Mouse (Mus musculus): ENCODE results near the gene Wdr46. TPM values are rescaled to one million over a fixed set of nuclear protein-coding genes. Genes with fewer than 3 reads are reported as not detected.
"Not testable (repeated sequence)": the region's sequence is repeated elsewhere in the genome, so short reads cannot be mapped to it uniquely, and the experiment has no call there.

The Wdr46 gene
- polyA plus RNA-seq, 1 experiment from 2014 or later: 18.4 TPM

DNA sequence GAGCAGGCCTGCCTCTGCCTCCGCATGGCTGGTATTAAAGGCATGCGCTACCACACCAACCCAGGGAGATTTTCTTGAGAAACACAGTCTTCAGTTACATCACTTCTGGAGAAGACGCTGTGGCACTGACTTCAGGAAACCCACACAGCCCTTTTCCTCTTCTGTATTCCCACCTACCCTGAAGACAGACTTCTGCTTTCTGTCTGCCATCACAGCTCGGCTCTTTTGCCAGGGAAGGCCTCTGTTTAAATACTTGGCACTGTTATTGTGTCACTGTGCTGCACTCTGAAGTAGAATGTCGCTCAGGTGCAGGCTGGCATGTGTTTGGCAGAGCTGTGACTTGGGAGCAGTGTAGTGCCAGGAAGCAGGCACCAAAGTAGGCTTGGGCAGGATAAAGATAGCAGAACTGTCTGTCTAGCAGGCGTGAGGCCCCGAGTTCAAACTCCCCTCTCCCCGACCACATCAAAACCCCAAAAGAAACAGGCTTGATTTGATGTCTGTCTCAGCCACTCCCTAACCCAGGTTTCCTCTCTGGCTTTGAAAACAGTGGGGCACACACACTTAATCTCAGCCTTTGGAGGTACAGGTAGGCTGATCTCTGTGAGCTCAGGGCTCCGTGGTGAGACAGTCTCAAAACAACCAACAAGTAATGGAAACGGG lies 7.1 kb downstream of the Wdr46 start:
- H3K9ac ChIP-seq: no peak overlapping the region
- ATAC-seq (ENCODE audit: insufficient read depth): no peak
- H3K4me3 ChIP-seq (replicated peaks): no peak overlapping the region
- H3K4me2 ChIP-seq: no peak overlapping the region
- 57% methylated on average over 10 of the region's 10 CpGs for WGBS (ENCODE audit: insufficient replicate concordance)
- H3K27me3 ChIP-seq: no peaks in the 10 kb centered on the region
- H3K9me3 ChIP-seq (replicated peaks): no peaks in the 10 kb centered on the region
- peaks cover 66% of the 10 kb centered on the region for H3K36me3 ChIP-seq (replicated peaks)
- peaks cover 41% of the 10 kb centered on the region for H3K4me1 ChIP-seq (replicated peaks)
- 0 out of 2 replicates have a peak overlapping the region, but pooled peaks have one; percentile 33 for H3K27ac ChIP-seq (replicated peaks)

DNA sequence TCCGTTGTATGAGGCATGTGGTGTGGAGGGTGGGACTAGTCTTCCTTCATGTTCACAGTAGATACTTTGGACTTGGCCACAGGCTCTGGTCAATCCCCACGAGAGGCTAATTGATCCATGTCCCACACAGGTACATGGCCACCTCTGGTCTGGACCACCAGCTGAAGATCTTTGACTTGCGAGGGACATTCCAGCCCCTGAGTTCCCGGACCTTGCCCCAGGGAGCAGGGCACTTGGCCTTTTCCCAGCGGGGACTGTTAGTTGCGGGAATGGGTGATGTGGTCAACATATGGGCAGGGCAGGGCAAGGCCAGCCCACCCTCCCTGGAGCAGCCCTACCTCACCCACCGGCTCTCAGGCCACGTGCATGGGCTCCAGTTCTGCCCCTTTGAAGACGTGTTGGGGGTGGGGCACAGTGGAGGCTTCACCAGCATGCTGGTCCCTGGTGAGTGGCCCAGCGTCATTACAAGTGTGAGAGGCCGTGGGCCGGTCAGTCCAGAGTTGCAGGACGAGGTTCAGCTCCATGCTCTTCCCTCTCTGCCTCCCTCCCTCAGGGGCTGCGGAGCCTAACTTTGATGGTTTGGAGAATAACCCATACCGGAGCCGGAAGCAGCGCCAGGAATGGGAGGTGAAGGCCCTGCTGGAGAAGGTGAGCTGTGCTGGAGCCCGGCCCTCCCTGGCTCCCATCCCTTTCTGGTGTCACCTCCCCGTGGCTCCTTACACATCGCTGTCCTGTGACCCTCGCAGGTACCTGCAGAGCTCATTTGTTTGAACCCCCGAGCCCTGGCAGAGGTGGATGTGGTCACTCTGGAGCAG lies 7.8 kb downstream of the Wdr46 start:
- H3K4me3 ChIP-seq (replicated peaks): no peak overlapping the region

DNA sequence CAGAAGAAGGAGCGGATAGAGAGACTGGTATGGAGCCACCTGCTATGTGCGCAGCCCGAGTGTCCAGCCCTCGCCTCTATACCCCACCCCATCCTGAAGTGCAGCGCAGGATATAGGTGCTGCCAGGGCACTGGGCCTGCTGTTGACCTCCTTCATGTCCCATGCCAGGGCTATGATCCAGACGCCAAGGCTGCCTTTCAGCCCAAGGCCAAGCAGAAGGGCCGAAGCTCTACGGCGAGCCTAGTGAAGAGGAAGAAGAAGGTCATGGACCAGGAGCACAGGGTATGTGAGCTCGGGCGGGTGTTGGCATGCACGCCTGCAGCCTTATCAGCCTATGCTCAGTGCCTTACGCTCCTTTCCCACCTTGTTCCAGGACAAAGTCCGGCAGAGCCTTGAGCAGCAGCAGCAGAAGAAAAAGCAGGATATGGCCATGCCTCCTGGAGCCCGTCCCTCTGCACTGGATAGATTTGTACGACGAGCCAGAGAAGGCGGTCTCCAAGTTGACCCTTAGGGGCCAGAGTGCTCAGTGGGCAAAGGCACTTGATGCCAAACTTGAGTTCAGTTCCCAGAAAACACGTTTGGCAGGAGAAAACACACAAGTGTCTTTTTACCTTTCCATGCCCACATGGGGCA lies 8.6 kb downstream of the Wdr46 start:
- Histone ChIP-seq H3K36me3 (replicated peaks) (peaks cover 69% of the 10 kb centered on the region), H3K4me1 (replicated peaks) (peaks cover 55% of the 10 kb centered on the region), H3K9me3 (replicated peaks) (no peaks in the 10 kb centered on the region), H3K4me2 (no peak overlapping the region), H3K27me3 (no peaks in the 10 kb centered on the region), H3K27ac (replicated peaks) (no peak overlapping the region), H3K9ac (no peak overlapping the region), H3K4me3 (replicated peaks) (no peak overlapping the region)
- ATAC-seq (ENCODE audit: insufficient read depth): no peak
- WGBS (ENCODE audit: insufficient replicate concordance): 77% methylated on average over 19 of the region's 19 CpGs

More for the DNA sequence above, 7.8 kb downstream of the Wdr46 start:
- no peak for ATAC-seq (ENCODE audit: insufficient read depth)
- Histone ChIP-seq H3K36me3 (replicated peaks) (peaks cover 66% of the 10 kb centered on the region), H3K9ac (no peak overlapping the region), H3K4me2 (no peak overlapping the region), H3K4me1 (replicated peaks) (peaks cover 48% of the 10 kb centered on the region), H3K27me3 (no peaks in the 10 kb centered on the region), H3K9me3 (replicated peaks) (no peaks in the 10 kb centered on the region), H3K27ac (replicated peaks) (no peak overlapping the region; the same call in 1 of the 2 replicates)
- WGBS (ENCODE audit: insufficient replicate concordance): 78% methylated on average over 22 of the region's 22 CpGs

DNA sequence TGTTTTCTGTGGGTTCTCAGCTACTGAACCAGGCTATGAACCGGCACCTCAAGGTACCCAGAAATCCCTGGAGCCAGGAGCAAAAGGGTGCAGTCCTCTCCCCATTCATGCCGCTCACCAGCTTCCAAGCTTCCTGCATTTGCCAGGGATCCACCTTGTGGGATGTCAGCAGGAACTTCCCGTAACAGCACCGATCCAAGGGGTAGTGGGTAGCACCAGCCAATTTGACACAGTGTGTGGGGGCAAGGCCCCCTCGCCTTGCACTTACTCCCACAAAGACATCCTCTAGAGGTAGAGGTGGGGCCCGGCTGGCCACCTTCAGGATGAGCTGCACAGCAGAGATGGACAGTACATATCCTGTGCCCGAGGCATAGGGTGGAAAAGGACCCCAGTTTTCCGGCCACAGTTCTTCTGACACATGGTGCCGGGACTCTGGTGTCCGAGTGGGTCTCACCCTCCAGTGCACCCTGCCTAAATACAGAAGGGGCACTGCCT lies 9.7 kb downstream of the Wdr46 start:
- Histone ChIP-seq H3K4me3 (replicated peaks) (peak overlapping the region; percentile 81), H3K9me3 (replicated peaks) (no peaks in the 10 kb centered on the region), H3K27me3 (no peaks in the 10 kb centered on the region), H3K4me1 (replicated peaks) (peaks cover 64% of the 10 kb centered on the region), H3K27ac (replicated peaks) (no peak overlapping the region), H3K36me3 (replicated peaks) (peaks cover 63% of the 10 kb centered on the region), H3K4me2 (peak overlapping the region; percentile 96), H3K9ac (0 out of 2 replicates have a peak overlapping the region, but pooled peaks have one; percentile 53)
- no peak for ATAC-seq (ENCODE audit: insufficient read depth)
- 66% methylated on average over 10 of the region's 10 CpGs for WGBS (ENCODE audit: insufficient replicate concordance)

DNA sequence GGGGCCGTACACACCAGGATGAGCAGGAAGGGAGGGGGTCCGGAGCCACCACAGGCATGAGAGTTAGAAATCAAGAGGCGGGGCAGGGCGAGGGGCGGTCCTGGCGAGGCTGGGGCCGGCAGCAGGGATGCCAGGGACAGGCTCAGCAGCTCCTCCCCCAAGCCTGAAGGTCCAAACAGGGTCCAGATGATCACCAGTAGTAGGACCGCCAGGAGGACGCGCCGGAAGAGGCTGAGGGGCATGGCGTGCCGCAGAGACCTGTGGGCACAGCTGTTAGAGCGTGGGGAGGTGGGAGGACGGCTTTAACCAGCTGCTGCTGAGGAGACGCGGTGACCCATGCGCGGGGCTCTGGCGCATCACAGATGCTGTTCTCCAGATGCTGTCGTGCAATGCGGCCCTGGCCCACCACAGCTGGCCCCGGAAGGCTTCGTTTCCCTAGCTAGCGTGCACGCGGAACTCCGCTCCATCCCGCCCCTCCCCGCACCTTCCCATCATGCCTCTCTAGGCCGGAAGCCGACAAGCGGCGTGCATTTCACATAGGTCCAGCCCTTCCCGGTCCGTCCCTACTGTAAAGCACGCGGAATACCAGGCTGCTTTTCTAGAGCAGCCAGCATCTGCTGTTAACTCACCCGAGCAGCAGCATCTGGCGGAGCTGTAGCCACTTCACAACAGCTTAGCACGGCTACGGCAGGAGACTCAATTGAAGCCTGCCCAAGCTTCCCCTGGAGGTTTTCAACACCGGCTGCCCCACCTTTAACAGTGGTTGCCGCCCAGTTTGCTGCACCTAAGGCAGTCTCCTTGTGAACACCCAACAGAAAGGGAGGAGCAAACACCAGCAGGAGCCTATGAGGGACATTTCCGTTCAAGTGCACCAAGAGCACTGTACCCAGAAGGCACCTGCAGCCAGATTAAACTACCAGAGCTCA lies 10.8 kb downstream of the Wdr46 start, which contains the start of gene B3galt4:
Gene B3galt4, minus strand, starts transcription at position 468 of the 926 bp plus-strand sequence.
- Histone ChIP-seq H3K4me3 (replicated peaks) (peak within 1 kb of the TSS; percentile 81), H3K9me3 (replicated peaks) (no peaks in the 10 kb centered on the region), H3K4me2 (peak within 1 kb of the TSS; percentile 96), H3K36me3 (replicated peaks) (peaks cover 53% of the 10 kb centered on the region), H3K9ac (peak within 1 kb of the TSS; percentile 53), H3K27me3 (no peaks in the 10 kb centered on the region), H3K4me1 (replicated peaks) (peaks cover 64% of the 10 kb centered on the region), H3K27ac (replicated peaks) (peak within 1 kb of the TSS; percentile 90)
- peak; percentile 63 for ATAC-seq (ENCODE audit: insufficient read depth)
- under 1% methylated on average over 45 of the region's 45 CpGs for WGBS (ENCODE audit: insufficient replicate concordance)

DNA sequence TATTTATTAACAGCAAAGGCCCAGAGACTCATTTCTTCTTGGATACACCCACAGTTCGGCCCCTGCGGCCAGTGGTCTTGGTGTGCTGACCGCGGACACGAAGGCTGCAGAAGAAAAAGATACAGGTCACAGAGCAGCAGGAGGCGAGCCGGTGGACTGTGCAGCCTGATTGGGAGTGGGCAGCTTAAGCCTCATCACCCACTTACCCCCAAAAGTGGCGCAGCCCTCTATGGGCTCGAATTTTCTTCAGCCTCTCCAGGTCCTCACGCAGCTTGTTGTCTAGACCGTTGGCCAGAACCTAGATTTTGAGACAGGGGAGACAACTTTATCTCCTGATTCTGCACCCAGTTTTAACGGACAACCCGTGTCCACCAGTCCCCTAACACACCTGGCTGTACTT lies 11.6 kb downstream of the Wdr46 start:
- Histone ChIP-seq H3K4me3 (replicated peaks) (peak overlapping the region; percentile 81), H3K36me3 (replicated peaks) (peaks cover 53% of the 10 kb centered on the region), H3K9ac (peak overlapping the region; percentile 53; the same call in 1 of the 2 replicates), H3K4me1 (replicated peaks) (peaks cover 71% of the 10 kb centered on the region), H3K27ac (replicated peaks) (peak overlapping the region; percentile 90), H3K4me2 (peak overlapping the region; percentile 96)
- not testable (repeated sequence) for H3K9me3 ChIP-seq (replicated peaks); H3K27me3 ChIP-seq; ATAC-seq (ENCODE audit: insufficient read depth)
- WGBS (ENCODE audit: insufficient replicate concordance): 64% methylated on average over 13 of the region's 13 CpGs

DNA sequence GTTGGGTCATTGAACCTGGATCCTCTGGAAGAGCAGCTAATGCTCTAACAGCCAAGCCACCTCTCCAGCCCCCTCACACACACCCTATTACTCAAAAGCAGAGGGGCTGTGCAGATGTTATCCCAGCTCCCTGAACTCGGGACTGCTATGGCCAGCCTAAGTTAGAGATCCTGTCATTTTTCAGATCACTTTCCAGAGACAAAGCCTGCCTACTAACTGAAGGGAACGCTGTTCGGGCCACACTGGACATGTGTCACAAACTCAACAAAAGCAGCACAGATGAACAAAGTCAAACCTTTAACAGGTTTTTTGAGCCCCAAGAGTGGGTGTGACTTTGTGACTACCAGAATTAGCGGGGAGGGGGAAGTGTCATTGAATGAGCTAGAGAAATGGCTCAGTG lies 12.4 kb downstream of the Wdr46 start:
- H3K9me3 ChIP-seq (replicated peaks): no peaks in the 10 kb centered on the region
- peak overlapping the region; percentile 89 for H3K9ac ChIP-seq
- WGBS (ENCODE audit: insufficient replicate concordance): 66% methylated on average over 4 of the region's 4 CpGs
- peak overlapping the region; percentile 87 for H3K27ac ChIP-seq (replicated peaks)
- peaks cover 79% of the 10 kb centered on the region for H3K4me1 ChIP-seq (replicated peaks)
- no peak for ATAC-seq (ENCODE audit: insufficient read depth)
- H3K27me3 ChIP-seq: no peaks in the 10 kb centered on the region
- peak overlapping the region; percentile 81 for H3K4me3 ChIP-seq (replicated peaks)
- peaks cover 55% of the 10 kb centered on the region for H3K36me3 ChIP-seq (replicated peaks)
- H3K4me2 ChIP-seq: peak overlapping the region; percentile 96

DNA sequence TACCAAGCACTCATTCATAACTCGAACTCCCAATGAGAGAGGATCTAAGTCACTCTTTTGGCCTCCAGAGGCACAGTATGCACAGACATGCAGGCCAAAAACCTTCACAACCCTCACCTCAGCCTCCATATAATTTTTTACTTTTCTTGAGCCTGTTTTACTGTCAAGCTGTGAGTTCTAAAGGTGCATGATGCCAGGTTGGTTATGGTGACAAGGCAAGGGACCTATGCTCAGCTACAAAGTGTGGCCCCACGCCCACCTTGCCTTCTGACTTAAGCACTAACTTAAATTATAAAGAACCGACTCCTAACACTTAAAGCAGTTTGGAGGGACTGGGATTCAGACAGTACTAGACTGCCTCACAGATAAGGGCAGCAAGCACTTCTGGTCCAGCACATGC lies 12.8 kb downstream of the Wdr46 start:
- ATAC-seq (ENCODE audit: insufficient read depth): no peak
- Histone ChIP-seq H3K4me3 (replicated peaks) (peak overlapping the region; percentile 81), H3K36me3 (replicated peaks) (peaks cover 57% of the 10 kb centered on the region), H3K27ac (replicated peaks) (peak overlapping the region; percentile 87), H3K9me3 (replicated peaks) (no peaks in the 10 kb centered on the region), H3K9ac (peak overlapping the region; percentile 89), H3K4me2 (peak overlapping the region; percentile 96), H3K4me1 (replicated peaks) (peaks cover 75% of the 10 kb centered on the region), H3K27me3 (no peaks in the 10 kb centered on the region)
- 44% methylated on average over 3 of the region's 3 CpGs for WGBS (ENCODE audit: insufficient replicate concordance)

DNA sequence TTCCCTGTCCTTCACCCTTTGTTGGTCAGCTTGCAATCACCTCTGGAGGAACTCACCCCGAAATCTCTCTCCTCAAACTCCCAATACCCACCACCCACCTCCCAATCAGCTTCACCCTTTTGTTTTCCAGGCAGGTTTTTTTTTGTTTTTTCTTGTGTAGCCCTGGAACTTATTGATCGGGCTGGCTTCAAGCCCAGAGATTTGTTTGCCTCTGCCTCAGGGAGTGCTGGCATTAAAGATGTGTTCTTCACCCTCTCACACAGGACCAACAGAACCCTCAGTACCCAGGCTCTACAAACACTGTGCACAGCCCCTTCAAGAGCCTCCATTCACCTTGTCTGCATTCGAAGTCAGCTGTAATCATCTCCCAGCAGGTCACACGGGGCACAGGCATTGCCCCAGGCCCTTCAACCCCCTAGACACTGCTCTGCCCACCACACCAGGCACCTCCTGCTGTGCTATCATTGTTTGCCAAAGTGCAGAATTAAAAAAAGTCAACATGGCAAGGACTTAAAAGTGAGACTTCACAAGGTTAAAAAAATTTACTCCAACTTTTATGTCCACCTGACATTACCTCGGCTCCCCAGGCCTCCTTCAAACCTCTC lies 13.6 kb downstream of the Wdr46 start:
- WGBS (ENCODE audit: insufficient replicate concordance): 18% methylated on average over 5 of the region's 5 CpGs

More for the DNA sequence above, 13.6 kb downstream of the Wdr46 start:
- peak overlapping the region; percentile 81 for H3K4me3 ChIP-seq (replicated peaks)
- no peaks in the 10 kb centered on the region for H3K9me3 ChIP-seq (replicated peaks)
- H3K4me1 ChIP-seq (replicated peaks): peaks cover 68% of the 10 kb centered on the region
- ATAC-seq (ENCODE audit: insufficient read depth): no peak
- H3K4me2 ChIP-seq: peak overlapping the region; percentile 96
- peak overlapping the region; percentile 87 for H3K27ac ChIP-seq (replicated peaks)
- no peaks in the 10 kb centered on the region for H3K27me3 ChIP-seq
- peak overlapping the region; percentile 89 for H3K9ac ChIP-seq
- H3K36me3 ChIP-seq (replicated peaks): peaks cover 57% of the 10 kb centered on the region

Data from liver, embryonic 15.5 days (tissue).